ENCODE assay signal across 29 mouse cellular contexts in the genomic region with DNA sequence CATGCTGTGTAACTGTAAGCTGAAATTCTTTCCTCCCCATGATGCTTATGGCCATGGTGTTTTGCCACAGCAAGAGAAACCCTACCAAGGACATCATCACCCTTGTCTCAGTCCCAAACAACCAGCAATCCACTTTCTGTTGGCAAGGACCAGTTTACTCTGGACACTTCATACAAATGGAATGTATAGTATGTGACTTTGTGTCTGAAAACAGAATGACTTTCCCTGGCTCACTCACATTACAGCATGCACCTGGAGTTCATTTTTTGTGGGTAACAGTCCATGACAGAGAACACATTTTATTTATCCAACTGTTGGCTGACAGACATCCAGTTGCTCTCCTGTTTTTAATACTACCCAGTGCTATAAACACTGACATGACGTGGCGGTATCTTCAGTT. TPM values are rescaled to one million over a fixed set of nuclear protein-coding genes. Genes with fewer than 3 reads are reported as not detected.
A peak's percentile ranks its signal among the peaks of the same experiment; 100 is the strongest.
DNase-seq lines count a peak whose midpoint lies in the region; ATAC-seq and TF ChIP-seq lines count a peak whose summit lies in the region.
"Had no signal": no experiment of that assay in that cellular context is flagged by ENCODE, and none has a peak within 500 bp of the region (broad histone marks: within the 10 kb centered on the region; RNA-seq: fewer than 3 reads in every experiment).

No protein-coding gene starts in this region.

- no peak for TF ChIP-seq POLR2A in embryonic fibroblast, embryonic 13.5 days (IDR thresholded peaks at IDR 0.05; ENCODE audit: low read depth, low read length)

- H3K27me3 ChIP-seq in heart, postnatal 0 days (ENCODE audit: control insufficient read depth, insufficient read depth, low read length): no peaks in the 10 kb centered on the region
- H3K27me3 ChIP-seq: heart, embryonic 13.5 days; hindbrain, embryonic 12.5 days; hindbrain, embryonic 15.5 days; intestine, embryonic 15.5 days had no signal

- WGBS in heart, postnatal 0 days: 66% methylated on average over 2 of the region's 2 CpGs

- H3K4me3 ChIP-seq in heart, postnatal 0 days (ENCODE audit: low read depth, low read length): no peak overlapping the region
- H3K4me3 ChIP-seq in embryonic fibroblast, embryonic 13.5 days (ENCODE audit: insufficient read depth, low read length): no peak overlapping the region
- H3K4me3 ChIP-seq: gastrocnemius, adult 2 months; heart, embryonic 10.5 days; heart, embryonic 13.5 days; hindbrain, embryonic 12.5 days; hindbrain, embryonic 15.5 days; intestine, embryonic 15.5 days had no signal

- no peaks in the 10 kb centered on the region for H3K9me3 ChIP-seq in heart, postnatal 0 days (replicated peaks; ENCODE audit: control insufficient read depth, low read length)
- H3K9me3 ChIP-seq: heart, embryonic 10.5 days; heart, embryonic 13.5 days; hindbrain, embryonic 12.5 days; hindbrain, embryonic 15.5 days; intestine, embryonic 15.5 days had no signal

- peaks cover 45% of the 10 kb centered on the region for H3K36me3 ChIP-seq in heart, postnatal 0 days (replicated peaks; ENCODE audit: control insufficient read depth, insufficient read depth, low read length)

- DNase-seq in heart, postnatal 0 days (ENCODE audit: low spot score): peak; percentile 6
- no peak for DNase-seq in heart, adult 8-10 months (ENCODE audit: low spot score)
- DNase-seq in 3134 (ENCODE audit: extremely low read depth, insufficient read length, low spot score): peak; percentile 32
- DNase-seq in Muller cell, postnatal 12 days (ENCODE audit: inconsistent ontology term): peak; percentile 40
- DNase-seq in cerebellum, adult 11 months: no peak
- DNase-seq in right cerebral cortex, postnatal 10 days (ENCODE audit: low spot score in 2 of 2): no peak
- DNase-seq: adrenal gland, adult 8-10 months; adrenal gland, postnatal 25 days; cerebellum, adult 18-20 months; cerebellum, adult 9-10 months; cerebellum, postnatal 14 days; forebrain, postnatal 0 days; gastrocnemius, adult 2 months; gastrocnemius, postnatal 25 days; heart, adult 18-20 months had no signal

- TF ChIP-seq CTCF in heart, postnatal 0 days (IDR thresholded peaks at IDR 0.05; ENCODE audit: low read depth): no peak
- no peak for TF ChIP-seq CTCF in embryonic fibroblast, embryonic 13.5 days (IDR thresholded peaks at IDR 0.05; ENCODE audit: borderline replicate concordance, insufficient read depth, low read length)

- no peak overlapping the region for H3K4me2 ChIP-seq in heart, postnatal 0 days (ENCODE audit: low read depth, low read length)
- H3K4me2 ChIP-seq: heart, embryonic 13.5 days; hindbrain, embryonic 12.5 days; hindbrain, embryonic 15.5 days; intestine, embryonic 15.5 days had no signal

- H3K27ac ChIP-seq in heart, postnatal 0 days (ENCODE audit: low read depth): no peak overlapping the region
- peak overlapping the region; percentile 18; the same call in 1 of the 2 replicates for H3K27ac ChIP-seq in embryonic fibroblast, embryonic 13.5 days (ENCODE audit: insufficient read depth, low read length)
- H3K27ac ChIP-seq: gastrocnemius, adult 2 months; heart, embryonic 10.5 days; heart, embryonic 13.5 days; hindbrain, embryonic 12.5 days; hindbrain, embryonic 15.5 days; intestine, embryonic 15.5 days had no signal

- no peak for TF ChIP-seq EP300 in heart, postnatal 0 days (IDR thresholded peaks at IDR 0.05; ENCODE audit: low read depth)

- H3K4me1 ChIP-seq in heart, postnatal 0 days (ENCODE audit: control insufficient read depth, insufficient read depth): no peaks in the 10 kb centered on the region
- H3K4me1 ChIP-seq in embryonic fibroblast, embryonic 13.5 days (ENCODE audit: control insufficient read depth, insufficient read depth, low read length): peaks cover 2% of the 10 kb centered on the region; the same call in 1 of the 2 replicates
- H3K4me1 ChIP-seq: heart, embryonic 10.5 days; hindbrain, embryonic 15.5 days had no signal

- no peak overlapping the region for H3K9ac ChIP-seq in heart, postnatal 0 days (replicated peaks; ENCODE audit: low read depth, low read length)
- H3K9ac ChIP-seq: forebrain, postnatal 0 days; heart, embryonic 13.5 days; hindbrain, embryonic 12.5 days; hindbrain, embryonic 15.5 days; intestine, embryonic 15.5 days had no signal

- ATAC-seq in heart, postnatal 0 days (ENCODE audit: insufficient read depth, low read depth): no peak
- ATAC-seq: activated CD4-positive, CD25-positive, alpha-beta regulatory T cell, adult 4 months; CD4-positive, CD25-positive, alpha-beta regulatory T cell, adult 4 months; forebrain, embryonic 14.5 days; forebrain, postnatal 0 days; intestine, embryonic 15.5 days had no signal

RNA-seq across cellular contexts. Expression of gene Rad51ap1, which starts 6.5 kb away (rescaled TPM):
- total RNA-seq in heart, postnatal 0 days (2014; rRNA removed; ENCODE audit: low replicate concordance): 12.9 and 14.9 TPM in 2 replicates
- 9.4 and 9.5 TPM in 2 replicates for polyA plus RNA-seq in heart, postnatal 0 days (2015; fragmentation: Nextera tagmentation; extraction: Ambion mirVana)
- 1 to 10 TPM in 1 of 4 experiments, under 1 TPM in 2, not detected in 1; 0.41 to 1.2 (median 0.75) TPM for total RNA-seq in heart, adult 8-10 months (2022)
- polyA plus RNA-seq in embryonic fibroblast, embryonic 13.5 days (2011; ENCODE audit: insufficient read length, low read depth, missing spikeins): 18.5 and 30.1 TPM in 2 replicates

RNA-seq across cellular contexts. Expression of gene D6Wsu163e, which starts 6.9 kb away (rescaled TPM):
- 3.8 and 5.3 TPM in 2 replicates for total RNA-seq in heart, postnatal 0 days (2014; rRNA removed; ENCODE audit: low replicate concordance)
- 10.7 and 11.9 TPM in 2 replicates for polyA plus RNA-seq in heart, postnatal 0 days (2015; fragmentation: Nextera tagmentation; extraction: Ambion mirVana)
- total RNA-seq in heart, adult 8-10 months (2022): 10 to 100 TPM in 2 of 4 experiments, 1 to 10 TPM in 2; 8.3 to 15.4 (median 10.5) TPM
- polyA plus RNA-seq in embryonic fibroblast, embryonic 13.5 days (2011; ENCODE audit: insufficient read length, low read depth, missing spikeins): 22.2 and 26.7 TPM in 2 replicates

RNA-seq across cellular contexts. Expression of gene Dyrk4, which starts 11.3 kb away (rescaled TPM):
- total RNA-seq in heart, postnatal 0 days (2014; rRNA removed; ENCODE audit: low replicate concordance): not detected in 2 replicates
- 0.05 and 0.15 TPM in 2 replicates for polyA plus RNA-seq in heart, postnatal 0 days (2015; fragmentation: Nextera tagmentation; extraction: Ambion mirVana)
- total RNA-seq in heart, adult 8-10 months (2022): not detected
- 0.23 TPM in 1 of 2 replicates, not detected in the other for polyA plus RNA-seq in embryonic fibroblast, embryonic 13.5 days (2011; ENCODE audit: insufficient read length, low read depth, missing spikeins)
- total RNA-seq: adrenal gland, adult 8-10 months; adrenal gland, postnatal 25 days; forebrain, postnatal 0 days; gastrocnemius, adult 2 months; gastrocnemius, postnatal 25 days; heart, adult 18-20 months; heart, postnatal 25 days; hematopoietic stem cell, adult 5-6 weeks had no signal
- polyA plus RNA-seq: brain, embryonic 14.5 days; forebrain, embryonic 11.5 days; forebrain, embryonic 14.5 days; forebrain, postnatal 0 days; gonadal fat pad, adult 2 months; heart, embryonic 10.5 days; heart, embryonic 13.5 days; hindbrain, embryonic 15.5 days had no signal

Comparison
In these comparisons a context has a peak if more than half of its experiments do, and no peak if none do; other contexts are left out.
1. DNase-seq: peak in heart, postnatal 0 days (single experiment), 3134 (single experiment) and Muller cell, postnatal 12 days (single experiment); none in heart, adult 8-10 months (single experiment), cerebellum, adult 11 months (single experiment) and right cerebral cortex, postnatal 10 days (0 of 2).